Mouse (Mus musculus) MEL (cell line): ENCODE results near the gene Sis.

Experiments used
- CTCF ChIP-seq, 3 experiments: IDR thresholded peaks in 2 of 3; conservative IDR thresholded peaks in 1 of 3; 2 replicates each; pipeline ENCODE4 v1.5.1; 2011 to 2012; ENCODE audit warnings: low read length in 3 of 3, low read depth in 2 of 3, mild to moderate bottlenecking in 2 of 3, improper control_type of control experiment in 1 of 3, inconsistent platforms in 1 of 3, mixed read lengths in 1 of 3, moderate library complexity in 1 of 3; ENCODE audit not compliant: control insufficient read depth in 1 of 3, insufficient read depth in 1 of 3, poor library complexity in 1 of 3, severe bottlenecking in 1 of 3
- ELF1 ChIP-seq: IDR thresholded peaks from 2 replicates; pipeline ENCODE4 v1.6.1; 2014; ENCODE audit warnings: low read depth, mild to moderate bottlenecking, inconsistent platforms, low read length, improper control_type of control experiment, moderate library complexity
- POLR2A ChIP-seq, 2 experiments: IDR thresholded peaks; 2 replicates each; pipeline ENCODE4 v1.6.1; 2011 to 2012; ENCODE audit warnings: low read length in 2 of 2, mild to moderate bottlenecking in 2 of 2, control low read depth in 1 of 2, improper control_type of control experiment in 1 of 2, low read depth in 1 of 2, moderate library complexity in 1 of 2; ENCODE audit not compliant: control insufficient read depth in 1 of 2, insufficient read depth in 1 of 2, poor library complexity in 1 of 2
- POLR2AphosphoS5 ChIP-seq: IDR thresholded peaks from 2 replicates; pipeline ENCODE4 v1.6.1; 2012; ENCODE audit warnings: low read depth, borderline replicate concordance, mild to moderate bottlenecking, inconsistent platforms, low read length, moderate library complexity, mixed read lengths
- USF2 ChIP-seq, 2 experiments: IDR thresholded peaks; 2 replicates each; pipeline ENCODE4 v1.6.1; 2011 to 2012; ENCODE audit warnings: improper control_type of control experiment in 2 of 2, low read length in 2 of 2, borderline replicate concordance in 1 of 2, inconsistent platforms in 1 of 2, low read depth in 1 of 2, mild to moderate bottlenecking in 1 of 2; ENCODE audit not compliant: insufficient read depth in 1 of 2

- TF ChIP-seq CTCF (IDR thresholded peaks at IDR 0.05 in 2 of 3, conservative IDR thresholded peaks at IDR 0.05 in 1 of 3; ENCODE audit: control insufficient read depth in 1 of 3, insufficient read depth in 1 of 3, low read depth in 2 of 3, low read length in 3 of 3, poor library complexity in 1 of 3, severe bottlenecking in 1 of 3): no peak
- no peak for TF ChIP-seq POLR2A (IDR thresholded peaks at IDR 0.05; ENCODE audit: control insufficient read depth in 1 of 2, insufficient read depth in 1 of 2, low read depth in 1 of 2, low read length in 2 of 2, poor library complexity in 1 of 2)
- TF ChIP-seq ELF1: no peak
- TF ChIP-seq POLR2AphosphoS5: no peak
- no peak for TF ChIP-seq USF2 (IDR thresholded peaks at IDR 0.05; ENCODE audit: borderline replicate concordance in 1 of 2, insufficient read depth in 1 of 2, low read depth in 1 of 2, low read length in 2 of 2)
These were observed 29.9 kb upstream of the Sis start for GRCm38 (mm10) chr3:72997517-72997916.
